14 mouse cellular contexts compared by ENCODE assay signal in the genomic region with DNA sequence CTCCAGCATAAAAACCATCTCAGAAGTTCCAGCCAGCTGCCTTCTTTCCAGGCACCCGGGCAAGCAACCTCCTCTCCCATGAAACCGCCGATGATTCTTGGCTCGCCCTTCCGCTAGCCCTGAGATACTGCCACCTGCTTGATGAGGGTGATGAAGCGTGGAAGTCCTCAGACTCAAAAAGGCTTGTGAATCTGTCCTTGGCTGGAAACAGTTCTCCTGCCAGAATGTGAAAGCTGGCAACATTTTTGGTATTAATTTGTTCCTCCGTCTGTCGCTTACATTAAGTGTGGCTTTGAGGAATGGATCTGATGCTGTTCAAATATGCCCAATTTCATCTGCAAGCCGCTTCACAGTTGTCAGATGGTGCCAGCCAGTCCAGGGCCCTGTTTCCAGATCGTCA. TPM values are rescaled to one million over a fixed set of nuclear protein-coding genes. Genes with fewer than 3 reads are reported as not detected.
DNase-seq lines count a peak whose midpoint lies in the region; ATAC-seq lines count a peak whose summit lies in the region.
"Had no signal": no experiment of that assay in that cellular context is flagged by ENCODE, and none has a peak within 500 bp of the region (broad histone marks: within the 10 kb centered on the region; RNA-seq: fewer than 3 reads in every experiment).

No protein-coding gene starts in this region.

- H3K4me2 ChIP-seq in forebrain, embryonic 13.5 days, result no peak overlapping the region
- H3K4me2 ChIP-seq in kidney, embryonic 15.5 days, result no peak overlapping the region

- peak; percentile 73; the same call in 1 of the 2 replicates for ATAC-seq in forebrain, embryonic 13.5 days
- ATAC-seq in kidney, embryonic 15.5 days (replicated peaks; ENCODE audit: low FRiP score), result no peak
- ATAC-seq in activated CD4-positive, CD25-positive, alpha-beta regulatory T cell, adult 4 months, result no peak

- H3K27me3 ChIP-seq in forebrain, embryonic 13.5 days, result no peaks in the 10 kb centered on the region
- peaks cover 30% of the 10 kb centered on the region; the same call in 1 of the 2 replicates for H3K27me3 ChIP-seq in forebrain, embryonic 10.5 days (ENCODE audit: poor library complexity, severe bottlenecking)
- no peaks in the 10 kb centered on the region for H3K27me3 ChIP-seq in kidney, embryonic 15.5 days
- H3K27me3 ChIP-seq: CH12.LX had no signal

- no peak overlapping the region for H3K9ac ChIP-seq in forebrain, embryonic 13.5 days
- no peak overlapping the region for H3K9ac ChIP-seq in kidney, embryonic 15.5 days

- peaks cover 3% of the 10 kb centered on the region; the same call in 1 of the 2 replicates for H3K4me1 ChIP-seq in forebrain, embryonic 13.5 days
- H3K4me1 ChIP-seq in forebrain, embryonic 10.5 days, result peaks cover 13% of the 10 kb centered on the region
- H3K4me1 ChIP-seq in kidney, embryonic 15.5 days, result peaks cover 27% of the 10 kb centered on the region

- no peaks in the 10 kb centered on the region for H3K36me3 ChIP-seq in forebrain, embryonic 13.5 days (ENCODE audit: poor library complexity, severe bottlenecking)
- no peaks in the 10 kb centered on the region for H3K36me3 ChIP-seq in forebrain, embryonic 10.5 days (replicated peaks)
- H3K36me3 ChIP-seq in kidney, embryonic 15.5 days, result no peaks in the 10 kb centered on the region

- no peak overlapping the region for H3K4me3 ChIP-seq in forebrain, embryonic 13.5 days
- no peak overlapping the region for H3K4me3 ChIP-seq in forebrain, embryonic 10.5 days
- H3K4me3 ChIP-seq in kidney, embryonic 15.5 days (replicated peaks), result no peak overlapping the region
- H3K4me3 ChIP-seq: gastrocnemius, adult 2 months; left cerebral cortex, adult 2 months had no signal

- 84% methylated on average over 10 of the region's 10 CpGs for WGBS in forebrain, embryonic 13.5 days
- WGBS in forebrain, embryonic 10.5 days, result 95% methylated on average over 10 of the region's 10 CpGs
- WGBS in kidney, embryonic 15.5 days, result 67% methylated on average over 10 of the region's 10 CpGs

- no peak for DNase-seq in forebrain, embryonic 10.5 days (ENCODE audit: extremely low spot score, low spot score)
- DNase-seq in kidney, adult 11 months, result peak; percentile 12
- peak; percentile 19 for DNase-seq in A20 (ENCODE audit: low read depth, low spot score)
- peak; percentile 49 for DNase-seq in cerebellum, adult 8-10 months
- DNase-seq in thymus, postnatal 25 days, result no peak
- DNase-seq: adrenal gland, postnatal 25 days; gastrocnemius, adult 2 months; kidney, postnatal 14 days; lung, postnatal 14 days had no signal

- H3K27ac ChIP-seq in forebrain, embryonic 13.5 days, result no peak overlapping the region
- H3K27ac ChIP-seq in forebrain, embryonic 10.5 days, result no peak overlapping the region
- no peak overlapping the region for H3K27ac ChIP-seq in kidney, embryonic 15.5 days
- H3K27ac ChIP-seq: gastrocnemius, adult 2 months; left cerebral cortex, adult 2 months had no signal

- H3K9me3 ChIP-seq in forebrain, embryonic 13.5 days (replicated peaks), result no peaks in the 10 kb centered on the region
- H3K9me3 ChIP-seq in forebrain, embryonic 10.5 days, result no peaks in the 10 kb centered on the region
- no peaks in the 10 kb centered on the region for H3K9me3 ChIP-seq in kidney, embryonic 15.5 days (replicated peaks)

RNA-seq across cellular contexts. Expression of a gene that starts 20.1 kb away (rescaled TPM):
- polyA plus RNA-seq in forebrain, embryonic 13.5 days (2015; fragmentation: Nextera tagmentation; extraction: Ambion mirVana), result 6.3 and 7.0 TPM in 2 replicates
- polyA plus RNA-seq in forebrain, embryonic 10.5 days (2016; fragmentation: Nextera tagmentation; extraction: Ambion mirVana), result 6.2 and 6.6 TPM in 2 replicates
- polyA plus RNA-seq in kidney, embryonic 15.5 days (2015; fragmentation: Nextera tagmentation; extraction: Ambion mirVana), result 29.3 and 33.2 TPM in 2 replicates
- polyA plus RNA-seq in activated CD4-positive, CD25-positive, alpha-beta regulatory T cell, adult 4 months (2017; shearing (Covaris generic)), result under 1 TPM in 1 of 2 experiments, not detected in 1; 0.22 TPM

Comparison
In these comparisons a context has a peak if more than half of its experiments do, and no peak if none do; other contexts are left out.
1. DNase-seq: peak in kidney, adult 11 months (single experiment), A20 (single experiment) and cerebellum, adult 8-10 months (single experiment); none in forebrain, embryonic 10.5 days (single experiment) and thymus, postnatal 25 days (single experiment).